Mouse (Mus musculus): ENCODE measurements around the gene Sgcb. TPM values are rescaled to one million over a fixed set of nuclear protein-coding genes. Genes with fewer than 3 reads are reported as not detected.

The Sgcb gene
- 20.7 and 25.0 TPM in 2 replicates for polyA plus RNA-seq (2014; fragmentation: Nextera tagmentation; extraction: Ambion mirVana)

- no peaks in the 10 kb centered on the region; the same call in 1 of the 2 replicates for H3K36me3 ChIP-seq (ENCODE audit: control insufficient read depth, insufficient read depth, low read length)
- peak; percentile 86 for DNase-seq (ENCODE audit: low spot score)
- H3K4me2 ChIP-seq (ENCODE audit: low read length), result peak within 1 kb of the TSS; percentile 53
- H3K4me1 ChIP-seq (replicated peaks; ENCODE audit: control insufficient read depth, insufficient read depth, low read length), result 0 out of 2 replicates have a peak, but pooled peaks cover 10% of the 10 kb centered on the region
- no peaks in the 10 kb centered on the region for H3K9me3 ChIP-seq (ENCODE audit: control insufficient read depth, low read length)
- H3K4me3 ChIP-seq (ENCODE audit: low read depth, low read length), result peak within 1 kb of the TSS; percentile 78
- 1% methylated on average over 62 of the region's 62 CpGs for whole genome bisulfite sequencing
- peak; percentile 73 for ATAC-seq (replicated peaks; ENCODE audit: low FRiP score, low TSS enrichment, low read depth)
- H3K9ac ChIP-seq (ENCODE audit: low read length), result peak within 1 kb of the TSS; percentile 44
- peaks cover 44% of the 10 kb centered on the region for H3K27me3 ChIP-seq (replicated peaks; ENCODE audit: control insufficient read depth, insufficient read depth, low read length)
- no peak within 1 kb of the TSS for H3K27ac ChIP-seq (ENCODE audit: low read depth)
Observed at GRCm38 (mm10) chr5:73647261-73647900, at the start of gene Sgcb. TSS of gene Sgcb (minus strand) at chr5:73647790.

GRCm38 (mm10) chr5:73694254-73695015 lies 46.8 kb upstream of the Sgcb start:
- no peak for DNase-seq (ENCODE audit: low spot score)

GRCm38 (mm10) chr5:73693778-73694177 lies 46.2 kb upstream of the Sgcb start:
- Histone ChIP-seq H3K9ac (ENCODE audit: low read length) (no peak overlapping the region), H3K36me3 (ENCODE audit: control insufficient read depth, insufficient read depth, low read length) (no peaks in the 10 kb centered on the region), H3K4me2 (ENCODE audit: low read length) (no peak overlapping the region), H3K4me3 (ENCODE audit: low read depth, low read length) (no peak overlapping the region), H3K9me3 (ENCODE audit: control insufficient read depth, low read length) (no peaks in the 10 kb centered on the region), H3K27me3 (replicated peaks; ENCODE audit: control insufficient read depth, insufficient read depth, low read length) (no peaks in the 10 kb centered on the region), H3K27ac (ENCODE audit: low read depth) (no peak overlapping the region), H3K4me1 (replicated peaks; ENCODE audit: control insufficient read depth, insufficient read depth, low read length) (peaks cover 12% of the 10 kb centered on the region)
- ATAC-seq (replicated peaks; ENCODE audit: low FRiP score, low TSS enrichment, low read depth), result no peak
- 88% methylated on average over 1 of the region's 1 CpGs for WGBS
- no peak for DNase-seq (ENCODE audit: low spot score)

More at GRCm38 (mm10) chr5:73694254-73695015, 46.8 kb upstream of the Sgcb start:
- Histone ChIP-seq H3K4me3 (ENCODE audit: low read depth, low read length) (no peak overlapping the region), H3K27ac (ENCODE audit: low read depth) (no peak overlapping the region), H3K9me3 (ENCODE audit: control insufficient read depth, low read length) (no peaks in the 10 kb centered on the region), H3K9ac (ENCODE audit: low read length) (no peak overlapping the region), H3K36me3 (ENCODE audit: control insufficient read depth, insufficient read depth, low read length) (no peaks in the 10 kb centered on the region), H3K27me3 (replicated peaks; ENCODE audit: control insufficient read depth, insufficient read depth, low read length) (no peaks in the 10 kb centered on the region), H3K4me1 (replicated peaks; ENCODE audit: control insufficient read depth, insufficient read depth, low read length) (peaks cover 9% of the 10 kb centered on the region), H3K4me2 (ENCODE audit: low read length) (no peak overlapping the region)
- no peak for ATAC-seq (replicated peaks; ENCODE audit: low FRiP score, low TSS enrichment, low read depth)
- 87% methylated on average over 4 of the region's 4 CpGs for WGBS

- H3K9ac ChIP-seq (ENCODE audit: low read length), result no peak overlapping the region
- no peaks in the 10 kb centered on the region for H3K27me3 ChIP-seq (replicated peaks; ENCODE audit: control insufficient read depth, insufficient read depth, low read length)
- no peak overlapping the region for H3K4me2 ChIP-seq (ENCODE audit: low read length)
- no peak for DNase-seq (ENCODE audit: low spot score)
- ATAC-seq (replicated peaks; ENCODE audit: low FRiP score, low TSS enrichment, low read depth), result no peak
- no peak overlapping the region for H3K27ac ChIP-seq (ENCODE audit: low read depth)
- no peaks in the 10 kb centered on the region for H3K36me3 ChIP-seq (ENCODE audit: control insufficient read depth, insufficient read depth, low read length)
- no peaks in the 10 kb centered on the region for H3K9me3 ChIP-seq (ENCODE audit: control insufficient read depth, low read length)
- WGBS, result 51% methylated on average over 15 of the region's 15 CpGs
- H3K4me3 ChIP-seq (ENCODE audit: low read depth, low read length), result no peak overlapping the region
- H3K4me1 ChIP-seq (replicated peaks; ENCODE audit: control insufficient read depth, insufficient read depth, low read length), result peaks cover 14% of the 10 kb centered on the region
Observed at GRCm38 (mm10) chr5:73691723-73692520, 44.3 kb upstream of the Sgcb start.

- WGBS, result 28% methylated on average over 2 of the region's 2 CpGs
- Histone ChIP-seq H3K27ac (ENCODE audit: low read depth) (no peak overlapping the region), H3K4me2 (ENCODE audit: low read length) (no peak overlapping the region), H3K27me3 (replicated peaks; ENCODE audit: control insufficient read depth, insufficient read depth, low read length) (no peaks in the 10 kb centered on the region), H3K4me3 (ENCODE audit: low read depth, low read length) (no peak overlapping the region), H3K36me3 (ENCODE audit: control insufficient read depth, insufficient read depth, low read length) (no peaks in the 10 kb centered on the region), H3K4me1 (replicated peaks; ENCODE audit: control insufficient read depth, insufficient read depth, low read length) (peaks cover 14% of the 10 kb centered on the region), H3K9ac (ENCODE audit: low read length) (no peak overlapping the region), H3K9me3 (ENCODE audit: control insufficient read depth, low read length) (no peaks in the 10 kb centered on the region)
- no peak; the same call in 1 of the 2 replicates for ATAC-seq (replicated peaks; ENCODE audit: low FRiP score, low TSS enrichment, low read depth)
- peak; percentile 60 for DNase-seq (ENCODE audit: low spot score)
Observed at GRCm38 (mm10) chr5:73690146-73690545, 42.6 kb upstream of the Sgcb start.

GRCm38 (mm10) chr5:73688576-73688975 lies 41.0 kb upstream of the Sgcb start:
- no peak for DNase-seq (ENCODE audit: low spot score)
- Histone ChIP-seq H3K27me3 (replicated peaks; ENCODE audit: control insufficient read depth, insufficient read depth, low read length) (no peaks in the 10 kb centered on the region), H3K27ac (ENCODE audit: low read depth) (no peak overlapping the region), H3K9ac (ENCODE audit: low read length) (no peak overlapping the region), H3K36me3 (ENCODE audit: control insufficient read depth, insufficient read depth, low read length) (no peaks in the 10 kb centered on the region), H3K4me3 (ENCODE audit: low read depth, low read length) (no peak overlapping the region), H3K4me2 (ENCODE audit: low read length) (no peak overlapping the region), H3K4me1 (replicated peaks; ENCODE audit: control insufficient read depth, insufficient read depth, low read length) (peaks cover 14% of the 10 kb centered on the region), H3K9me3 (ENCODE audit: control insufficient read depth, low read length) (no peaks in the 10 kb centered on the region)
- WGBS, result 78% methylated on average over 1 of the region's 1 CpGs
- ATAC-seq (replicated peaks; ENCODE audit: low FRiP score, low TSS enrichment, low read depth), result no peak

- no peaks in the 10 kb centered on the region for H3K9me3 ChIP-seq (ENCODE audit: control insufficient read depth, low read length)
- H3K27me3 ChIP-seq (replicated peaks; ENCODE audit: control insufficient read depth, insufficient read depth, low read length), result no peaks in the 10 kb centered on the region
- DNase-seq (ENCODE audit: low spot score), result no peak
- no peak overlapping the region for H3K4me3 ChIP-seq (ENCODE audit: low read depth, low read length)
- no peak overlapping the region for H3K9ac ChIP-seq (ENCODE audit: low read length)
- peaks cover 14% of the 10 kb centered on the region for H3K4me1 ChIP-seq (replicated peaks; ENCODE audit: control insufficient read depth, insufficient read depth, low read length)
- H3K4me2 ChIP-seq (ENCODE audit: low read length), result no peak overlapping the region
- no peaks in the 10 kb centered on the region for H3K36me3 ChIP-seq (ENCODE audit: control insufficient read depth, insufficient read depth, low read length)
- no peak for ATAC-seq (replicated peaks; ENCODE audit: low FRiP score, low TSS enrichment, low read depth)
- no peak overlapping the region for H3K27ac ChIP-seq (ENCODE audit: low read depth)
- 14% methylated on average over 4 of the region's 4 CpGs for WGBS
Observed at GRCm38 (mm10) chr5:73686149-73686548, 38.6 kb upstream of the Sgcb start.

GRCm38 (mm10) chr5:73683706-73684409 lies 36.3 kb upstream of the Sgcb start:
- Histone ChIP-seq H3K27me3 (replicated peaks; ENCODE audit: control insufficient read depth, insufficient read depth, low read length) (no peaks in the 10 kb centered on the region), H3K9ac (ENCODE audit: low read length) (no peak overlapping the region), H3K27ac (ENCODE audit: low read depth) (no peak overlapping the region), H3K4me1 (replicated peaks; ENCODE audit: control insufficient read depth, insufficient read depth, low read length) (peaks cover 3% of the 10 kb centered on the region; the same call in 1 of the 2 replicates), H3K36me3 (ENCODE audit: control insufficient read depth, insufficient read depth, low read length) (no peaks in the 10 kb centered on the region), H3K4me2 (ENCODE audit: low read length) (no peak overlapping the region), H3K4me3 (ENCODE audit: low read depth, low read length) (no peak overlapping the region), H3K9me3 (ENCODE audit: control insufficient read depth, low read length) (no peaks in the 10 kb centered on the region)
- WGBS, result 58% methylated on average over 9 of the region's 9 CpGs
- no peak for DNase-seq (ENCODE audit: low spot score)
- no peak for ATAC-seq (replicated peaks; ENCODE audit: low FRiP score, low TSS enrichment, low read depth)
